Mouse (Mus musculus) cortical plate, adult 2 months (tissue): ENCODE measurements around the gene Fdxacb1.

Experiments
- CTCF ChIP-seq: fragments of 200-500 bp; IDR thresholded peaks from 2 replicates; pipeline ENCODE4 v1.5.1; 2011; ENCODE audit warnings: mild to moderate bottlenecking, control low read depth, low read length; ENCODE audit not compliant: insufficient read depth; ENCODE audit errors: extremely low read depth
- POLR2A ChIP-seq: fragments of 200-500 bp; IDR thresholded peaks from 2 replicates; pipeline ENCODE4 v1.6.1; 2011; ENCODE audit warnings: mild to moderate bottlenecking, low read length, control low read depth; ENCODE audit not compliant: insufficient read depth; ENCODE audit errors: extremely low read depth

GRCm38 (mm10) chr9:50809146-50809545 is 41.1 kb downstream of the Fdxacb1 start:
- TF ChIP-seq POLR2A (no peak), CTCF (no peak)
